Mouse (Mus musculus) hindbrain, embryonic 13.5 days (tissue): ENCODE data around the gene Trip4. TPM values are rescaled to one million over a fixed set of nuclear protein-coding genes. Genes with fewer than 3 reads are reported as not detected.
A peak's percentile ranks its signal among the peaks of the same experiment; 100 is the strongest.

ENCODE experiments used
- ATAC-seq: fragments of 200-750 bp; cut with Nextera tagmentation; 2 replicates; pipeline ENCODE4 v1.8.0; 2017; ENCODE audit warnings: moderate TSS enrichment; ENCODE audit not compliant: low FRiP score
- H3K27ac ChIP-seq: fragments of 300-500 bp; sonication (generic); 2 replicates; pipeline ENCODE4 v1.5.1; 2015; ENCODE audit warnings: inconsistent platforms, mild to moderate bottlenecking, moderate library complexity
- H3K27me3 ChIP-seq: fragments of 300-500 bp; sonication (generic); 2 replicates; pipeline ENCODE4 v1.6.1; 2015; ENCODE audit warnings: mild to moderate bottlenecking, inconsistent platforms
- H3K36me3 ChIP-seq: fragments of 300-500 bp; sonication (generic); 2 replicates; pipeline ENCODE4 v1.6.1; 2015; ENCODE audit warnings: mild to moderate bottlenecking, inconsistent platforms
- H3K4me1 ChIP-seq: fragments of 300-500 bp; sonication (generic); replicated peaks from 2 replicates; pipeline ENCODE4 v1.6.1; 2015; ENCODE audit warnings: inconsistent platforms
- H3K4me2 ChIP-seq: fragments of 300-500 bp; sonication (generic); 2 replicates; pipeline ENCODE4 v1.6.1; 2015; ENCODE audit warnings: inconsistent platforms, mild to moderate bottlenecking, moderate library complexity
- H3K4me3 ChIP-seq: fragments of 300-500 bp; sonication (generic); 2 replicates; pipeline ENCODE4 v1.5.1; 2015; ENCODE audit warnings: mild to moderate bottlenecking, inconsistent platforms
- H3K9ac ChIP-seq: fragments of 300-500 bp; sonication (generic); 2 replicates; pipeline ENCODE4 v1.6.1; 2015; ENCODE audit warnings: mild to moderate bottlenecking, inconsistent platforms
- H3K9me3 ChIP-seq: fragments of 300-500 bp; sonication (generic); 2 replicates; pipeline ENCODE4 v1.6.1; 2016; ENCODE audit warnings: inconsistent platforms
- WGBS: fragments of 180-500 bp; shearing (Covaris S2); methylation state at CpG from one replicate; pipeline ENCODE4 v1.1.7; 2015; 5-methylcytosine and 5-hydroxymethylcytosine counted together
- polyA plus RNA-seq: library from polyadenylated mRNA; unstranded; fragments of >200 nt; fragmentation: Nextera tagmentation; extraction: Ambion mirVana; gene quantifications from 2 replicates; pipeline ENCODE4 v1.2.1, GENCODE M21; 2015

Gene Trip4
- polyA plus RNA-seq, 1 experiment from 2014 or later = 33.6 TPM

DNA sequence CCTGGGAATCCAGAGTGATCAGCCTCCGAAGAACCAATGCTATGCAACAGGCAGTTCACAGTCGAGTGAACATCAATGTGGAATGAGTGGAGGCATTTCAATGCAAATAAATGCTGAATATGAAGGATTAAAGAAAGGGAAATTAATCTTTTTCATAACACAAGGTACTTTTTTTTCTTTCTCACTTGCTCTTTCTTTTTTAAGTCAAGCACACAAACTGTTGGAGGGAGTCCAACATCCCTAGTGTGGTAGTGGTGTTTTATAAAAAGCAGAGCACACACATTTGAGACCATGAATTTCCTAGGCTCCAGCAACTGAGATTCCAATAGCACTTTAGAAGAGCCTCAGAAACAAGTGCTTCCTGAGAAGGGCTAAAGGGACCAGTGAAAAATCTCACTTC lies 76.6 kb downstream of the Trip4 start:
- H3K4me3 ChIP-seq = no peak overlapping the region
- H3K9me3 ChIP-seq = no peaks in the 10 kb centered on the region
- no peak for ATAC-seq
- H3K4me1 ChIP-seq = peaks cover 22% of the 10 kb centered on the region
- H3K27me3 ChIP-seq = 0 out of 2 replicates have a peak, but pooled peaks cover 2% of the 10 kb centered on the region
- WGBS = 17% methylated on average over 2 of the region's 2 CpGs
- 0 out of 2 replicates have a peak, but pooled peaks cover 3% of the 10 kb centered on the region for H3K36me3 ChIP-seq
- no peak overlapping the region for H3K4me2 ChIP-seq
- no peak overlapping the region for H3K9ac ChIP-seq
- peak overlapping the region; percentile 69; the same call in 1 of the 2 replicates for H3K27ac ChIP-seq

DNA sequence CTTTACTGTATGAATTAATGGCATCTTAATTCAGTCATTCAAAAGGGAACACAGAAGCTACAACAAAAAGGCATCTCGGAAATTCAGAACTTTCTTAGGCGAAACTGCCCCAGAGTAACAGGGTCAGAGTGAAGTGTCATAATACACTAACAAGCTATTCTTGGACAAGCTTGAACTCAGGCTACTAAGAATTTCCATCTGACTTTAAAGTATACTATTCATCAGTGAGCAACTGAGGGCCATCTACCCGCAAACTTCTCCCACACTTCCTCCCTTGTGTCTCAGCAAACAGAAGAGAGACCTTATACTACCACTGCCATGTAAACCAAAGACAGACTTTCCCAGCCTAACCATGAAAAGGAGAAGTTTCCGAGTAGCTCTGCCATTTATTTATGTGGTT lies 77.4 kb downstream of the Trip4 start:
- Histone ChIP-seq H3K9ac (no peak overlapping the region), H3K4me2 (no peak overlapping the region), H3K9me3 (no peaks in the 10 kb centered on the region), H3K4me3 (no peak overlapping the region), H3K27ac (no peak overlapping the region), H3K27me3 (0 out of 2 replicates have a peak, but pooled peaks cover 2% of the 10 kb centered on the region), H3K36me3 (no peaks in the 10 kb centered on the region), H3K4me1 (peaks cover 25% of the 10 kb centered on the region)
- no peak for ATAC-seq
- WGBS = 31% methylated on average over 4 of the region's 4 CpGs

DNA sequence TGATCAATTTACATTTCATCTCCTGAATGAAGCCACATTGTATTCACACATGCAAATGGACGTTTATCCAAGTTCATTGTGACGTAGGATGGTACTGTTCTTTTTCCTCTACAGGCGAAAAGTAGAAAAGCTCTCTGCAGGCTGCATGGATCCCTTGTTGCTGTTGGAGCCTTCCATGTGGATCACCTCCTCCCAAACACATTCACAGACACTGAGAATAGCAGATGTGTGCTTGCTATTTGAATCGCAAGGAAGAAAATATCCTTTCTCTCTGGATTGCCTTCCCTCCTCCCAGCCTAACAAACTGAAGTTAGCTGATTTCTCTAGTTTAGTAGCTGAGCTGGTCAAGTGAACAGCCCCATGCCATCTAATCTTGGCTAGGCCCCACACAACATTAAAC lies 78.3 kb downstream of the Trip4 start:
- H3K4me3 ChIP-seq = no peak overlapping the region
- H3K9ac ChIP-seq = no peak overlapping the region
- no peak overlapping the region for H3K27ac ChIP-seq
- no peaks in the 10 kb centered on the region for H3K36me3 ChIP-seq
- 0 out of 2 replicates have a peak, but pooled peaks cover 2% of the 10 kb centered on the region for H3K27me3 ChIP-seq
- WGBS = 58% methylated on average over 4 of the region's 4 CpGs
- H3K9me3 ChIP-seq = no peaks in the 10 kb centered on the region
- no peak for ATAC-seq
- H3K4me1 ChIP-seq = peaks cover 34% of the 10 kb centered on the region
- H3K4me2 ChIP-seq = no peak overlapping the region

DNA sequence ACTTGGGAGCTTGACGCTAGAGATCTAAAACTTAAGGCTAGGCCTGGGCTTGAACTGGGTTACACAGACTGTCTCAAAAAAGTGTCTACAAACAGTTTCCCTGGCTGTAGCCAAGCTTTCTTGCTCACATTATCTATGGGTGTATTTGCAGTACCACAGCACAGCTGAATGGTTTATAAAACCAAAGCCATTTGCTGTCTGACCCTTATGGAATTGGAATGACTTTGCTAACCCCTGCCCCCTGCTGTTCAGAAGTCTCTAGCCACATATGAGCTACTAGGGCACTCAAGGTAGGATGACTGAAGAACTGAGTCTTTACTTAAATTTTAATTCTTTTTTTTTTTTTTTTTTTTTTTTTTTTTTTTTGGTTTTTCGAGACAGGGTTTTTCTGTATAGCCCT lies 79.2 kb downstream of the Trip4 start:
- H3K4me3 ChIP-seq = no peak overlapping the region
- H3K27ac ChIP-seq = no peak overlapping the region
- H3K36me3 ChIP-seq = no peaks in the 10 kb centered on the region
- no peak overlapping the region for H3K9ac ChIP-seq
- no peak for ATAC-seq
- H3K4me2 ChIP-seq = no peak overlapping the region
- 92% methylated on average over 2 of the region's 2 CpGs for WGBS
- H3K27me3 ChIP-seq = 0 out of 2 replicates have a peak, but pooled peaks cover 2% of the 10 kb centered on the region
- H3K4me1 ChIP-seq = peaks cover 37% of the 10 kb centered on the region
- H3K9me3 ChIP-seq = no peaks in the 10 kb centered on the region

DNA sequence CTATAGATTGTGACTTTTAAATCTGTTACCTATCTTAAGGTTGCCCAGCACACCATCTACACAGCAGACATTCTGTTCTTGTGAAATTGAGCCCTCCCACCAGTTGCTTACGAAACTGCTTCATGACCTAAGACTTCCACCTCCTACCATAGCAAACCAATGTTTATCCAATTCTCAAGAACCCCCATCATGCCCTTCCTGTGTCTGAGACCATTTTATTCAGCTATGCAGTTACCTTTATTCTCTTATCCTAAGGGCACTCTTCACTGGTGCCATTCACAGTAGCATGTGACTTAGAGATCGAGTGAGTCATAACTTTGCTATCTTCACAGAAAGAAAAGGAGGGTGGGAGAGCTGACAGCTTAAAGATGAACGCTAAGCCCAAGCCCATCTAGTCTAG lies 80.1 kb downstream of the Trip4 start:
- 40% methylated on average over 3 of the region's 3 CpGs for WGBS
- H3K9ac ChIP-seq = peak overlapping the region; percentile 97; the same call in 1 of the 2 replicates

DNA sequence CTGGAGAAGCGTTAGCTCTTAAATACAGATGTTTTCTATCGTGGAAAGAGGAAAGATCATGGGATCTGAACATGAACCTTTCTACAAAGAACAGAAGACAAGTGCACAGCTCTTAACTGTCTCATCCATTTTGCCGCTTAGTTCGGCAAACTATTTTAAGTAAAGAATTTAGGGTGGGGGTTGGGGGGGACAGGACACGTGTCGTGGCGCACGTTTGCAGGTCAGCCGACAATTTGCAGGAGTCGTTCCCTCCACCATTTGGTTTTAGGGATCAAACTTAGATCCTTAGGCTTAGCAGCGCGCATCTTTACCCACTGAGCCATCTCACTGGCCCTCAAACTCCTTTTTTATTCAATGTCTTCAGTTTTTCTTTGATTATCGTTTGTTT lies 80.6 kb downstream of the Trip4 start:
- peak overlapping the region; percentile 86 for H3K4me3 ChIP-seq
- H3K4me1 ChIP-seq = peaks cover 49% of the 10 kb centered on the region
- H3K36me3 ChIP-seq = no peaks in the 10 kb centered on the region
- peak overlapping the region; percentile 99 for H3K27ac ChIP-seq
- peak overlapping the region; percentile 97 for H3K9ac ChIP-seq
- H3K4me2 ChIP-seq = peak overlapping the region; percentile 68
- 0 out of 2 replicates have a peak, but pooled peaks cover 2% of the 10 kb centered on the region for H3K27me3 ChIP-seq
- H3K9me3 ChIP-seq = no peaks in the 10 kb centered on the region
- 0 out of 2 replicates have a peak, but pooled peaks have one; percentile 1 for ATAC-seq
- under 1% methylated on average over 13 of the region's 13 CpGs for WGBS

More for the DNA sequence above, 80.1 kb downstream of the Trip4 start:
- H3K9me3 ChIP-seq = no peaks in the 10 kb centered on the region
- no peaks in the 10 kb centered on the region for H3K36me3 ChIP-seq
- peaks cover 46% of the 10 kb centered on the region for H3K4me1 ChIP-seq
- 0 out of 2 replicates have a peak, but pooled peaks cover 2% of the 10 kb centered on the region for H3K27me3 ChIP-seq
- no peak for ATAC-seq
- peak overlapping the region; percentile 68 for H3K4me2 ChIP-seq
- no peak overlapping the region for H3K27ac ChIP-seq
- H3K4me3 ChIP-seq = peak overlapping the region; percentile 86

DNA sequence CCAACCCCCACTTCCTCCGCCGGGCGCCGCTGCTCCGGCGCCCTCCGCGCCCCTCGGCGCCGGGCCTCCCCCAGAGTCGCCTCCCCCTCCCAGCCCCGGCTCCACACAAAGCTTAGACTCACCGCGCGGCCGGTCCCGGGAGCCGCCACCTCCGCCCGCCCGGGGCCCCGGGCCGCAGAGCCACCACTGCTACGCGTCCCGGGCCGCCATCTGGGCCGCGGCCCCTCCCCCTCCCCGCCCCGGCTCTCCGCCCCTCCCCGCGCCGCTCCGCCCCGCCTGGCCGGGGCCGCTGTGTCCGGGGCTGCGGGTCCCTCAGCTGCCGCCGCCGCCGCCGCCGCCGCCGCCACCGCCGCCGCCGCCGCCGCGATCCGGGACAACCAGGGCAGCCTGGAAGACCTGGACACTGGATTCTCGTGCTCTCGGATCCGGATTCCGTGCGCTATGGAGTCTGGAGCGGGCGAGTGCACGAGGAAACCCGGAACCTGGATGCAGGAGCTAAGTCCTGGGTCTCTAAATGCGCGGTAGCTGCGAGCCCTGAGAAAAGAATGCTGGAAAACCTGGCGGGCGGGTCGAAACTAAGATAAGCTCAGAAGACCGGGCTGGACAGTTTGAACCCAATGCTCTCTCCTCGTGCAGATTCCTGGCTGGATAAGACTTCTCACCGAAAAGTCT lies 81.1 kb downstream of the Trip4 start, which contains the start of gene Zfp609:
Zfp609 (minus strand) TSS at position 221 of the 672 bp plus-strand sequence.
- peak within 1 kb of the TSS; percentile 86 for H3K4me3 ChIP-seq
- H3K27ac ChIP-seq = peak within 1 kb of the TSS; percentile 99
- ATAC-seq = peak; percentile 86
- peak within 1 kb of the TSS; percentile 97 for H3K9ac ChIP-seq
- under 1% methylated on average over 35 of the region's 76 CpGs for WGBS
- H3K36me3 ChIP-seq = no peaks in the 10 kb centered on the region
- H3K27me3 ChIP-seq = 0 out of 2 replicates have a peak, but pooled peaks cover 2% of the 10 kb centered on the region
- H3K4me2 ChIP-seq = peak within 1 kb of the TSS; percentile 68
- H3K4me1 ChIP-seq = peaks cover 47% of the 10 kb centered on the region
- H3K9me3 ChIP-seq = no peaks in the 10 kb centered on the region

DNA sequence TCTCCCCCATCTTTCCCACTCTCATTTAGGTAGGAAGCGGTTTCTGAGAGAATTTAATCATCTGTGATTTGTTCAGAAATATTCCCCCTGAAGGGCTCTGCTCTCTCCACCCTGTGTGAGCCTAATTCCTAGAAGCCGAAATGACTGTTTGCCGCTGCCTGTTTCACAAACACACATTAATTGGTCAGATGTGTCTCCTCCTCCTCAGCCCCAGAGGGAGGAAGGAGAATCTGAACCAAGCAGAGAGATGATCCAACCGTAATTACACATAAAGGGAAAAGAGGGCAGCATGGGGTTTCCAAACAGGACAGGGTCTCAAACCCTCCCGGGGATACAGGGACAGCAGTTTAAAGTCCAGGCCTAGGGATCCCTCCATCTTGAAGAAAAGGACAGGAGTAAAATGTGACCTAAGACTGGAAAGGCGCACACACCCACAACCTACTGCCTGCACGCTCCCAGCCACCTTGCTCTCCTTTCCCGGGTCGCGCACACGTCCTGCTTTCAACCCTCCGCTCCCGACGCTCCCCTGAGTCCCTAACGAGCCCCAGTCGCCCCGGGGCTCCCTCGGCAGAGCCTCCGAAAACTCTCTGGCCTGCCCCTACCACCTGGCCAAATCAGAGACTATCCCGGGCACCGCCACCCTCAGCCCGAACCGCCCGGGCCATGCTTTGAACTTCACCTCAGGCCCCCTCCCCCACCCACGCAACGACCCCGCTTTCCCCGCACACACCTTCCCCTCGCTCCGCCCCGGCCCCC lies 81.8 kb downstream of the Trip4 start:
- H3K9me3 ChIP-seq = no peaks in the 10 kb centered on the region
- no peaks in the 10 kb centered on the region for H3K36me3 ChIP-seq
- H3K9ac ChIP-seq = peak overlapping the region; percentile 97
- ATAC-seq = peak; percentile 65
- H3K4me3 ChIP-seq = peak overlapping the region; percentile 86
- H3K27me3 ChIP-seq = 0 out of 2 replicates have a peak, but pooled peaks cover 2% of the 10 kb centered on the region
- H3K27ac ChIP-seq = peak overlapping the region; percentile 99
- H3K4me1 ChIP-seq = peaks cover 45% of the 10 kb centered on the region
- peak overlapping the region; percentile 67 for H3K4me2 ChIP-seq
- WGBS = under 1% methylated on average over 30 of the region's 31 CpGs

DNA sequence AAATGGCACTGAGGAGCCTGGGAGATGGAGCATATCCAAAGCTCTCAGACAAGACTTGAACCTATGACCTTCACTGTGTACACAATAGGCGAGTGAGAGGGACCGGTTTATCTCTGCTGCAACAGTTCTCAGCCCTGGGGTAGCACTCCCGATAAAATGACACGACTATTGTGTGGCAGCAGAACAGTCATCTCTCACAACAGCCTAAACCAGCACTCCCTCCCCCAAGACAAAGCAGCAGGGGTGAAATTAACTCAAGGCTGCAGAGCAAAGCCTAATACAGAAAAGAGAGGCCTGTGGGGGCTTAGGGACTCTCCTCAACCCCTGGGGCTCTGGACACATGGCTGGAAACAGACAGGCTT lies 82.4 kb downstream of the Trip4 start:
- H3K4me3 ChIP-seq = peak overlapping the region; percentile 86
- peak overlapping the region; percentile 97 for H3K9ac ChIP-seq
- no peaks in the 10 kb centered on the region for H3K9me3 ChIP-seq
- peak overlapping the region; percentile 67 for H3K4me2 ChIP-seq
- 0% methylated on average over 4 of the region's 4 CpGs for WGBS
- peak overlapping the region; percentile 99 for H3K27ac ChIP-seq
- H3K36me3 ChIP-seq = no peaks in the 10 kb centered on the region
- peaks cover 50% of the 10 kb centered on the region for H3K4me1 ChIP-seq
- 0 out of 2 replicates have a peak, but pooled peaks cover 2% of the 10 kb centered on the region for H3K27me3 ChIP-seq
- peak; percentile 49 for ATAC-seq

DNA sequence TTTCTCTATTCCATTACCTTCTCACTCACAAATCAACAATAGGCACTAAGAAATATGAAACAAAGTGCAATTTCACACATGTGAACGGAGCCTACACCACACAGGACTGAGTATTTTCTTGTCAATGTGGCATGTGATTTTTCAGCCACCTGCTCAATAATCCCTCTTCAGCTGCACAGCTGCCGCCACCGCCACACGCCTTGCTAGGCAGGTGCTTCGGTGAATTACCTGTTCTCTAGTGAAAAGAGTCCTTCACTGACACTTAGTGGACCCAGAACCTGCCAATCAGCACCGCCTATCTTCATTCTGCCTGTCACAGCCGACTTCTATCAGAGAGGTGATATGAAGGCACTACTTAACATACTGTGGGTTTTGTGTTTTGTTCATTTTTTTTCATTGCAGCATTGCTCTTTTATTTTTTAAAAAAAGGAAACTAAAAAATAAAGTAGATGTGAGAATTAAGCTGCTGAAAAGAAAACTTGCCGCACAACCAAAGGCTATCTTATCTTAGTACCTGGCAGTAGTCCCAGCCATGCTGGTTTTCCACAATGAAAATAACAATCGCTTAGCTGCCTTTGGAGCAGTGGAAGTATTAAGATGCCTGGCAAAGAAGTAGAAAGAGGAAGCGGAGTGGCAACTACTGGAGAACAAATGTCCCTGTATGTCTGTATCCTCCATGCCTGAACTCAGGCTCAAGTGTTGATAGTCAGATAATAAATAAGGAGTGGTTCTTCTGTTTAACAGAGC lies 84.7 kb downstream of the Trip4 start:
- peaks cover 68% of the 10 kb centered on the region for H3K4me1 ChIP-seq
- H3K4me2 ChIP-seq = peak overlapping the region; percentile 67
- H3K9ac ChIP-seq = peak overlapping the region; percentile 39
- ATAC-seq = no peak
- 52% methylated on average over 10 of the region's 10 CpGs for WGBS
- H3K27ac ChIP-seq = peak overlapping the region; percentile 56
- no peaks in the 10 kb centered on the region for H3K9me3 ChIP-seq
- 0 out of 2 replicates have a peak, but pooled peaks cover 2% of the 10 kb centered on the region for H3K27me3 ChIP-seq
- no peak overlapping the region for H3K4me3 ChIP-seq
- no peaks in the 10 kb centered on the region for H3K36me3 ChIP-seq

DNA sequence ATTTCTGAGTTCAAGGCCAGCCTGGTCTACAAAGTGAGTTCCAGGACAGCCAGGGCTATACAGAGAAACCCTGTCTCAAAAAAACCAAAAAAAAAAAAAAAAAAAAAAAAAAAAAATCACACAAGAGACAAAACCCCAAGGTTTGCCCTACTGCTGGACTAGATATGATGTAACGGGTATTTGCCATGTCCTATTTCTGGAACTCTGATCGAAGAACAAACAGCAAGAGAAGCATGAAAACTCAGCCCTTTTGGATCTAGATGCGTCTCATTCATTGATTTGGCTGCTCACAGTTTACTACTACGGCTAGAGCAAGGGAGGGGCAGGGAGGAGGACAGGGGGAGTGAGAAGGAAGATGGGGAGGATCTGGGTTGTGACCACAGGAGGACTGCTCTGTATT lies 86.6 kb downstream of the Trip4 start:
- H3K27ac ChIP-seq = no peak overlapping the region
- 80% methylated on average over 4 of the region's 4 CpGs for WGBS
- no peaks in the 10 kb centered on the region for H3K27me3 ChIP-seq

DNA sequence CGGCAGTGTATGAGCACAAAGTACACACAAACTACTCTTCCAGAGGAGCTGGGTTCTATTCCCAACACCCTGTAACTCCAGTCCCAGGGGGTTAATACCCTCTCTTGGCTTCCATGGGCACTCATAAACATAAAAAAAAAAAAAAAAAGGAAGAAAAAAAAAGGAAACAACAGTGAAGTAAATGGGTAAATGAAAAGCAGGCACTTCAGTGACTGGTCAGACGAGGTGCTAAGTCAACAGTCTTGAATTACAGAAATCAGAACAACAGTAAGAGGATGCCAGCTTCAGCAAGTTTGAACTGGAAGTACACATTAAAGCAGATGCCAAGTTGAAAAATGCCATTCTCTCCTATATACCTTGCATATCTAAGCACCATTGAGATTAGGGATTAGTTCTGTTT lies 88.3 kb downstream of the Trip4 start:
- WGBS = 71% methylated on average over 2 of the region's 2 CpGs
- Histone ChIP-seq H3K9ac (no peak overlapping the region), H3K27ac (no peak overlapping the region), H3K4me2 (no peak overlapping the region), H3K9me3 (no peaks in the 10 kb centered on the region), H3K4me3 (no peak overlapping the region), H3K36me3 (peaks cover 5% of the 10 kb centered on the region; the same call in 1 of the 2 replicates), H3K27me3 (no peaks in the 10 kb centered on the region), H3K4me1 (peaks cover 56% of the 10 kb centered on the region)
- ATAC-seq = no peak

More for the DNA sequence above, 86.6 kb downstream of the Trip4 start:
- Histone ChIP-seq H3K9me3 (no peaks in the 10 kb centered on the region), H3K4me1 (peaks cover 67% of the 10 kb centered on the region), H3K9ac (no peak overlapping the region), H3K36me3 (no peaks in the 10 kb centered on the region), H3K4me3 (no peak overlapping the region), H3K4me2 (no peak overlapping the region)
- ATAC-seq = no peak
